Mouse (Mus musculus) embryo, embryonic 10 days (tissue): ENCODE data around the gene Hoxc11.

Experiments
- DNase-seq: peaks from one replicate; pipeline ENCODE4 v3.0.0-alpha.2; 2015; ENCODE audit warnings: low spot score

Gene Hoxc11

DNA sequence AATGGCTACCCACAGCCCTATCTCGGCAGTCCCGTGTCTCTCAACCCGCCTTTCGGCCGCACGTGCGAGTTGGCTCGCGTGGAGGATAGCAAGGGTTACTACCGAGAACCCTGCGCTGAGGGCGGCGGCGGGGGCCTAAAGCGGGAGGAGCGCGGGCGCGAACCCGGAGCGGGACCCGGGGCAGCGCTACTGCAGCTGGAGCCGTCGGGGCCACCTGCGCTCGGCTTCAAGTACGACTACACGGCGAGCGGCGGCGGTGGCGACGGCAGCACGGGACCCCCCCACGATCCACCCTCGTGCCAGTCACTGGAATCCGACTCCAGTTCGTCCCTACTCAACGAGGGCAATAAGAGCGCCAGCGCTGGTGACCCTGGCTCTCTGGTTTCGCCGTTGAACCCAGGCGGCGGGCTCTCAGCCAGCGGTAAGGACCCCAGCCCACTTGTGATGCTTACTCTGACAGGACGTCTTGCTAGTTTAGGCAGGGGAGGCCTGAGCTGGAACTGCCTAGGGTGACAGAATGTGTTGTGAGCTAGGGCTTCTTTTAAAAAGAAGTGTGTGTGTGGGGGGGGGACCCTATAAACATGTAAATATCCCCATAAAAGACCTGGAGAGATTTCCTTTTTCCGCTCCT is 17.1 kb upstream of the Hoxc11 start:
- DNase-seq: no peak

GRCm38 (mm10) chr15:102939256-102940155 is 14.7 kb upstream of the Hoxc11 start:
- DNase-seq: no peak

- DNase-seq: peak; percentile 67
These were observed 11.3 kb upstream of the Hoxc11 start for GRCm38 (mm10) chr15:102942739-102943467.

GRCm38 (mm10) chr15:102943468-102943813 is 10.8 kb upstream of the Hoxc11 start:
- DNase-seq: no peak

GRCm38 (mm10) chr15:102945185-102946077 is 8.8 kb upstream of the Hoxc11 start:
- no peak for DNase-seq

DNA sequence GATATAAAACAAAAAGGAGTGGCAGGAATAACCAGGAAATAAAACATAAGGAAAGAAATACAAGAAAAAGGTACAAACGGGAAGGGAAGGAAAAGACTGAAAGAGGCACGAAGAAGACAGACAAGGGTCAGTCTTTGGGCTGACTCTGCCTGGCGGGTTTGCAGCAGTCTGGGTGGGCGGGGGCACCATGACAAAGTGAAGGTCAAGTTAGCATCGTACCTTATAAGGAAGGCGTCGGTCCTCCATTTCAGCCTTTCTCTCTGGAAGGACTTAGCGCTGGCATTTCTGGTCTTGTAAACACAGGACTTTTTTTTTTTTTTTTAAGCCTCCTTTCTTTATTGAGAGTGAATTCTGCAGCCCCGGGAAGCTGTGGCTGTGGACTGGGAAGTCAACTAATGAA is 7.0 kb upstream of the Hoxc11 start:
- no peak for DNase-seq

DNA sequence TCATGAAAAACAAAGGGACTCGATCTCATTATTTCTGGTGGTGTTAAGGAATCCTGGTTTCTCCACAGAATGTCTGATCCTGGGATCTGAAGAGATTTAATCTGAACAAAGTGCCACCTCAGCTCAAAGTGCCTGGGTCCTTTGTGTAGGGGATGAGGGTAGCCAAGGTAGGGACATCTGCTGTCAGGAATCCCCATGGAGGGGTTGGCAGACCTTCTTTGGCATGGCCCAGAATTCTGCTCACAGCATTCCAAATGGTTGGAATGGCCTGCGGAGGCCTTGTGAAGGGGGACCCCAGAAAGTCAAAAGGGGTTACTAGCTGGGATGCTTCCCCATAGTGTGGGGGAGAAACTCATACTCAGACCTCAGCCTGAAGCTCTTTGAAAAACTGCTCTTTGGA is 5.4 kb upstream of the Hoxc11 start:
- no peak for DNase-seq

GRCm38 (mm10) chr15:102949696-102950095 is 4.5 kb upstream of the Hoxc11 start:
- DNase-seq: no peak

GRCm38 (mm10) chr15:102950877-102951276 is 3.4 kb upstream of the Hoxc11 start:
- DNase-seq: no peak

DNA sequence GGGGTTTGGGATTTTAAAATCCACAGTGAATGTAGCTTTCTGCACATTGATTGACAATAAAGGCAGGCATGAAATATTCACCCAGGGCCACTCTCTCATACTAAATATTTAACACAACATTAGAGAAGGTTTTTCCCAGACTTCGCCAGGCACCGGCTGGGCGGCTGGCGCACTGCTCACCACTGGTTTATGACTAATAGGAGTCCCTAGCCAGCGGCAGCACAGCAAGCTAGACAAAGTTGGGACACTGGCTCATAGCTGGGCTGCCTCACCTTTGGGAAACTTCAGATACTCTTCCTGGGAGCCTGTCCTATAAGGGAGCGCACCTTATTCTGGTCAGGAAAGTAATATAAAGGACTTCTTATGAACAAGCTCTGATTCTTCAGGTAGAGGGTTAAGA is 666 bp upstream of the Hoxc11 start:
- DNase-seq: no peak

- no peak for DNase-seq
These were observed 768 bp downstream of the Hoxc11 start for GRCm38 (mm10) chr15:102955007-102955382.

DNA sequence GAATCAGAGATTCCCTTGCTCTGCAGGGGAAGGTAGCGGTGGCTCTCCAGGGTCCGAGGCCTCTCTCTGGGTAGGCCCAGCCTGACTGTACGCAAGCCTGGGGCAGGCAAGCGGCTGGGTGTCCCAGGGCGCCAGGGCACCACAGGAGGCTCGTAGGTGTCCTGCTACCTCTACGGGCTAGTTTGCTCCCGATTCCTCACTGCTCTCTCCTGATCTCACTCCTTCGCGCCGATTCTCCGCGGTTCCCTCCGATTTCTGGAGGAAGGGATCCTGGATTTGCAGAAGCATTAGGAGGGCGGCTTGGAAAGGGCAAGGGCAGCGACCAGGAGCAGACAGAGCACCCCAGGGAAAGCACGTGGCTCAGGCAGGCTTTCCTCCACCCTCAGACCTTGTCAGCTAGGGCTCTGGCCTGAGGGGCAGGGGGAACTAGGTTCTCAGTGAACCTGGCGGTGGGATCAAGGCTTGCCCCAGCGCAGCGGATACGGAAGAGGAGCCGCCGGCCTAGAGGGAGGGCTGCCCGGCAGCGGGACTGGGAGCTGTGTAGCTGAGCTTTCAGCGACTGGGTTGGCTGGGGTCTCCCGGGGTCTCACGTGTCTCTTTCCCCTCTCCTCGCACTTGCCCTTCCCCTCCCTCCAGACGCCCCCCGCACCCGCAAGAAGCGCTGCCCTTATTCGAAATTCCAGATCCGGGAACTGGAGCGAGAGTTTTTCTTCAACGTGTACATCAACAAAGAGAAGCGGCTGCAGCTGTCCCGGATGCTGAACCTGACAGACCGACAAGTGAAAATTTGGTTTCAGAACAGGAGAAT is 1.8 kb downstream of the Hoxc11 start:
- DNase-seq: no peak

GRCm38 (mm10) chr15:102956906-102957305 is 2.7 kb downstream of the Hoxc11 start:
- no peak for DNase-seq

DNA sequence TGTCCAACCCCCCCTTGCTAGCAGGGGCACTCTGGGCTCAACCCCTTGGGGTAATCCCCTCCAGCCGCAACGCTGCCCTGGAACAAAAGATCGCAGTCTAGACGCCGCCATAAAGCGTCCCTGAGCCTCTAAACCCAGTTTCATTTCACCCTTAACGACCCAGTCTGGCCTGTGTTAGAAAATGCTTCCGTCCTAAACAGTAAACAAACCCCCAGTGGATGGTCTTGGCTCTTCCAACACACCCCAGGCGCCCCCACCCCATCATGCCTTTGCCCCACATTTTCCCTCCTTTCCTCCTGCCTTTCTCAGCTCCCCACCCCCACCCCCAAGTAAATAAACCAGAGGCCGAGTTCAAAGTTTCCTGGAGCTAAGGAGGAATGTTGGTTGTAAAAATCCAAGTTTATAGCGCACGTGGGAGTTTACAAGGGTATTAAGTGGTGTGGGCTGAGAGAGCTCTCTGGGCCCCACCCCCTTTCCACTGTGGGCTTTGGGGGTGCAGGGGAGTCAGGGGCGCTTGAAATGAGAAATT is 5.5 kb downstream of the Hoxc11 start:
- no peak for DNase-seq

GRCm38 (mm10) chr15:102961728-102962127 is 7.5 kb downstream of the Hoxc11 start:
- no peak for DNase-seq

DNA sequence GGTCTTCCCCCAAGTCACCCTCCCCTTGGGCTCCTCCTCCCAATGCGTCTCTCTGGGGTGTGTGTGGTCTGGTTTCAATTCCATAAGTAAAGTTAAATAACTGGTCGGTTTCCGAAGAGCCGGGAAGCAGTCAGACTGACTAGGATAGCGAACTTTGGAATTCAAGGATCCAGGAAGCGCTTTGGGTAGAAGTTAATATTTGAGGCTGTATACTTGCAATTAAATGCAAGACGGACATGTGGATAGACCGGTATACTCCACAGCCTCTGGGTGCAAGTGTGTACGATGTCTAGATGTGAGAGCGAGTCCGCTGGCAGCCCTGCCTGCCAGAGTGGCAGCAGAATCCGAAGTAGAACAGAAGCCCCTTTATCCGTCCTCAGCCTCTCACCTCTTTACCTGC is 8.3 kb downstream of the Hoxc11 start:
- no peak for DNase-seq

GRCm38 (mm10) chr15:102963259-102963658 is 9.0 kb downstream of the Hoxc11 start:
- no peak for DNase-seq

GRCm38 (mm10) chr15:102963671-102964640 is 9.7 kb downstream of the Hoxc11 start:
- DNase-seq: peak; percentile 86
